Comparison of ENCODE assay signal across 8 mouse cellular contexts in the genomic region with DNA sequence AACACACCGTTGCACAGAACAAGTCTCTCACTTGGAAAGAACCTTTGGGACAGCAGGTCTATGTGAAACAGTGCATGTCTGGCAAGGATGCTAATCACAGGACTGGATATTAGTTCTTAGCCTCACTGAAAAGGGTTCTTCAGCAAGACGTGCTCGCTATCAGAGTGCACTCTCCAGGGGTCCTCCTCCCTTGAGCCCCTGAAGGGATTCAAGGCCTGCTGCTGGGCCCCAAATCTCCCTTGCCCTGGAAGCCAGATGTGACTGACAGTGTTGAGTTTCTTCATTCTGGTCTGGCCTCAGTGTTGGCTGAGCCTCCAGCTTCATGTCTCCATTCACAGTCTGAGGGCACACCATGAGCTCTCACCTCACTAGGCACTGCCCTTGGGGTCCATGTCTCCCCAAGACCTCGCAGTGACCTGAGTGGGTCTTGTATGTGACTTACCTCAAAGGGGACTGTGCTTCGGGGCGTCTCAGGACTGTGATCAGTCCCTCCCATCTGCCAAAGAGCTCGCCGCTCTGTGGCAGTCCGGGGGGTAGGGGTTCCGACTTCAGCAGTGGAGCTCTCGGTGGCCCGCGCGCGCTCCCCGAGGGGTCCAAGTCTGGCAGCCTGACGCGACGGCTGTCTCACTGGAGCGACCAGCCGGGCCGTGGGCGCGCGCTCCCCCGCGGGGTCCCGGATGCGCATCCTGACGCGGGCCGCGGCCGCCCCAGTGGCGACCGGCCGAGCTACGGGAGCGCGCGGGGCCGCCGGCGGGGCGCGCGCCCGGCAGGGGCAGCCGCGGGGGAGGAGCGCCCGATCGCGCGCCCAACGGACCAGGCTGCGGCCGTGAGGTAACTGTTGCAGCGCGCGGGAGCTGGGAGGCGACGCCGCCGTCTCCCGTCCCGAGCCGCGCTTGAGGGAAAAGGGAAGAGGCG. TPM values are rescaled to one million over a fixed set of nuclear protein-coding genes. Genes with fewer than 3 reads are reported as not detected.
A peak's percentile ranks its signal among the peaks of the same experiment; 100 is the strongest.
DNase-seq lines count a peak whose midpoint lies in the region; ATAC-seq and TF ChIP-seq lines count a peak whose summit lies in the region.

TSS of gene Pde3b (plus strand) at position 861 of the 915 bp plus-strand sequence.

- ATAC-seq in hindbrain, embryonic 11.5 days (ENCODE audit: low FRiP score), result peak; percentile 93
- peak; percentile 94 for ATAC-seq in lung, postnatal 0 days

- H3K36me3 ChIP-seq in MEL (ENCODE audit: control insufficient read depth in 1 of 2, insufficient read depth in 2 of 2, low read length in 2 of 2), result peaks cover 0 to 5% of the 10 kb centered on the region in 2 experiments; a peak in 2 of 4 replicates
- no peaks in the 10 kb centered on the region for H3K36me3 ChIP-seq in hindbrain, embryonic 11.5 days (ENCODE audit: control insufficient read depth, insufficient read depth, low read length)
- no peaks in the 10 kb centered on the region for H3K36me3 ChIP-seq in lung, postnatal 0 days (ENCODE audit: insufficient read depth, low read length)

- peak within 1 kb of the TSS; percentile 24 for H3K27ac ChIP-seq in MEL (ENCODE audit: control insufficient read depth, low read depth, low read length)
- peak within 1 kb of the TSS; percentile 91 for H3K27ac ChIP-seq in hindbrain, embryonic 11.5 days (ENCODE audit: low read depth, low read length)
- H3K27ac ChIP-seq in lung, postnatal 0 days (ENCODE audit: low read length), result peak within 1 kb of the TSS; percentile 68

- peak within 1 kb of the TSS; percentile 95 for H3K9ac ChIP-seq in MEL (ENCODE audit: control insufficient read depth, low read depth, low read length, poor library complexity, severe bottlenecking)
- peak within 1 kb of the TSS; percentile 95 for H3K9ac ChIP-seq in hindbrain, embryonic 11.5 days (ENCODE audit: low read depth, low read length)
- peak within 1 kb of the TSS; percentile 58 for H3K9ac ChIP-seq in lung, postnatal 0 days (replicated peaks; ENCODE audit: low read depth)

- no peak for TF ChIP-seq EP300 in MEL (IDR thresholded peaks at IDR 0.05; ENCODE audit: low read depth in 1 of 2, low read length in 2 of 2)
- no peak for TF ChIP-seq EP300 in lung, postnatal 0 days (IDR thresholded peaks at IDR 0.05)

- H3K9me3 ChIP-seq in MEL (replicated peaks; ENCODE audit: insufficient read depth, low read length), result no peaks in the 10 kb centered on the region
- no peaks in the 10 kb centered on the region for H3K9me3 ChIP-seq in hindbrain, embryonic 11.5 days (ENCODE audit: control insufficient read depth, low read length)
- H3K9me3 ChIP-seq in lung, postnatal 0 days (ENCODE audit: low read length), result no peaks in the 10 kb centered on the region

- no peak for TF ChIP-seq RAD21 in MEL (IDR thresholded peaks at IDR 0.05; ENCODE audit: low read depth, low read length)

- H3K4me2 ChIP-seq in hindbrain, embryonic 11.5 days (replicated peaks; ENCODE audit: low read depth, low read length), result peak within 1 kb of the TSS; percentile 79
- peak within 1 kb of the TSS; percentile 100 for H3K4me2 ChIP-seq in lung, postnatal 0 days (replicated peaks; ENCODE audit: low read depth, low read length)

- TF ChIP-seq POLR2A in MEL (IDR thresholded peaks at IDR 0.05; ENCODE audit: control insufficient read depth in 1 of 2, insufficient read depth in 1 of 2, low read depth in 1 of 2, low read length in 2 of 2, poor library complexity in 1 of 2), result peak in 1 of 2 experiments; percentile 38; a peak in 1 of 4 replicates

- peak within 1 kb of the TSS; percentile 78 to 85 for H3K4me3 ChIP-seq in MEL (ENCODE audit: control insufficient read depth in 1 of 2, insufficient read depth in 1 of 2, low read depth in 2 of 2, low read length in 2 of 2)
- H3K4me3 ChIP-seq in hindbrain, embryonic 11.5 days (ENCODE audit: low read depth, low read length), result peak within 1 kb of the TSS; percentile 95
- H3K4me3 ChIP-seq in lung, postnatal 0 days (ENCODE audit: low read depth, low read length), result peak within 1 kb of the TSS; percentile 79

- whole genome bisulfite sequencing in hindbrain, embryonic 11.5 days, result 2% methylated on average over 45 of the region's 70 CpGs
- 4% methylated on average over 39 of the region's 70 CpGs for WGBS in lung, postnatal 0 days

- H3K79me2 ChIP-seq in MEL (ENCODE audit: control insufficient read depth, insufficient read depth, low read length, poor library complexity), result peaks cover 22% of the 10 kb centered on the region

- peak; percentile 68 for DNase-seq in MEL (ENCODE audit: low read depth, low spot score)
- DNase-seq in cerebellum, adult 11-12 months, result peak; percentile 79
- peak; percentile 34 to 62 for DNase-seq in frontal cortex, postnatal 10 days (ENCODE audit: low spot score in 2 of 2)
- DNase-seq in hindbrain, embryonic 11.5 days (ENCODE audit: low spot score), result peak; percentile 86
- peak; percentile 52 to 54 for DNase-seq in layer of hippocampus, postnatal 14 days (ENCODE audit: low spot score in 2 of 2)
- DNase-seq in lung, postnatal 0 days (ENCODE audit: low spot score), result peak; percentile 73
- DNase-seq in retina, embryonic 14.5 days (ENCODE audit: low spot score), result peak; percentile 77
- DNase-seq in thymus, postnatal 36 days, result peak; percentile 72 to 80

- H3K4me1 ChIP-seq in MEL (ENCODE audit: control insufficient read depth in 1 of 2, insufficient read depth in 2 of 2, low read length in 2 of 2), result peaks cover 3 to 5% of the 10 kb centered on the region in 2 experiments
- H3K4me1 ChIP-seq in hindbrain, embryonic 11.5 days (replicated peaks; ENCODE audit: control insufficient read depth, insufficient read depth, low read length), result no peaks in the 10 kb centered on the region; the same call in 1 of the 2 replicates
- no peaks in the 10 kb centered on the region; the same call in 1 of the 2 replicates for H3K4me1 ChIP-seq in lung, postnatal 0 days (ENCODE audit: insufficient read depth, low read depth, low read length)

- H3K27me3 ChIP-seq in MEL (ENCODE audit: control insufficient read depth in 1 of 2, insufficient read depth in 2 of 2, low read length in 2 of 2), result peaks cover 2 to 9% of the 10 kb centered on the region in 2 experiments; a peak in 2 of 4 replicates
- H3K27me3 ChIP-seq in hindbrain, embryonic 11.5 days (ENCODE audit: control insufficient read depth, insufficient read depth, low read length), result no peaks in the 10 kb centered on the region
- no peaks in the 10 kb centered on the region for H3K27me3 ChIP-seq in lung, postnatal 0 days (replicated peaks; ENCODE audit: insufficient read depth, low read length)

- no peak for TF ChIP-seq CTCF in MEL (IDR thresholded peaks at IDR 0.05 in 2 of 3, conservative IDR thresholded peaks at IDR 0.05 in 1 of 3; ENCODE audit: control insufficient read depth in 1 of 3, insufficient read depth in 1 of 3, low read depth in 2 of 3, low read length in 3 of 3, poor library complexity in 1 of 3, severe bottlenecking in 1 of 3)
- TF ChIP-seq CTCF in lung, postnatal 0 days (IDR thresholded peaks at IDR 0.05), result no peak

TF ChIP-seq in MEL, 35 proteins besides CTCF, POLR2A, EP300 and RAD21:
- peak; percentile 48 for TF ChIP-seq NELFE (IDR thresholded peaks at IDR 0.05; ENCODE audit: low read depth, low read length)
- TF ChIP-seq GABPA (IDR thresholded peaks at IDR 0.05; ENCODE audit: low read depth, low read length), result no peak

RNA-seq across cellular contexts. Expression of gene Pde3b, which starts in this region (rescaled TPM):
- total RNA-seq in MEL (2012; rRNA removed), result 4.5 and 5.5 TPM in 2 replicates
- polyA plus RNA-seq in MEL (2012; ENCODE audit: insufficient read depth in 1 of 2, insufficient read length in 2 of 2, low read depth in 1 of 2, low replicate concordance in 2 of 2, missing spikeins in 1 of 2), result 10 to 100 TPM in 1 of 2 experiments, 1 to 10 TPM in 1; 9.9 to 36.6 TPM
- 11.2 and 11.5 TPM in 2 replicates for polyA plus RNA-seq in hindbrain, embryonic 11.5 days (2014; fragmentation: Nextera tagmentation; extraction: Ambion mirVana)
- 10 to 100 TPM; 10.9 to 11.9 TPM for total RNA-seq in layer of hippocampus, postnatal 14 days (2021)
- 2.7 and 3.0 TPM in 2 replicates for polyA plus RNA-seq in lung, postnatal 0 days (2015; fragmentation: Nextera tagmentation; extraction: Ambion mirVana)

Comparison
In these comparisons a context has a peak if more than half of its experiments do, and no peak if none do; other contexts are left out.
1. Peak in every context shown above with its lines: DNase-seq, ATAC-seq, H3K4me3 ChIP-seq and H3K27ac ChIP-seq.
2. H3K27ac ChIP-seq: peak in every context shown above with its lines; median percentile 91 in hindbrain, embryonic 11.5 days; 68 in lung, postnatal 0 days; 24 in MEL.